Mouse (Mus musculus) urinary bladder, postnatal 25 days (tissue): ENCODE measurements at regions not wholly inside any gene's neighbourhood (a gene's known extent, or its start where the extent isn't known, plus 50 kb on each side); places are given as distances from the start of the nearest gene placed in this dataset.
A peak's percentile ranks its signal among the peaks of the same experiment; 100 is the strongest.

ENCODE experiments used
- DNase-seq: peaks from one replicate; pipeline ENCODE4 v3.0.0; 2022; ENCODE audit warnings: low spot score

DNA sequence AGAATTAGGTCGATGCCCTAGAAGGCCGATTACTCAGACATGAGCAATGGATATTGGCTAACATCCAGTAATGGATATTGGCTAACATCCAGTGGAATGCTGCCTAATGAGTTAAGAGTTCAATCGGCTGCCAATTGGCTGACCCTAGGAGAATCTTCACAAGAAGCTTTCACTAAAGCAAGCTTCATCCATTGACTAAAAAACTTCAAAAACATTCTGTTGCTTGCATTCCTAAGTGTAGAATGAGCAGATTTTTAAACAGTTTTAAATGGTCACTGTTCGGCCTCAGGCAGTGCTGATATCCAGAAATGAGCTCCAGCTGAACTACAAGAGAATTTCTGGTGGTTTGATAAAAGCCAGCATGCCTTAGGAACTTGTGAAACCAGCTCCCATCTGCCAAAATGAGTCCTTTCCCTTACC is 56.8 kb upstream of the Cenpe start:
- DNase-seq = peak; percentile 3
